Mouse (Mus musculus): ENCODE data around the gene Nap1l3.

Gene Nap1l3

DNA sequence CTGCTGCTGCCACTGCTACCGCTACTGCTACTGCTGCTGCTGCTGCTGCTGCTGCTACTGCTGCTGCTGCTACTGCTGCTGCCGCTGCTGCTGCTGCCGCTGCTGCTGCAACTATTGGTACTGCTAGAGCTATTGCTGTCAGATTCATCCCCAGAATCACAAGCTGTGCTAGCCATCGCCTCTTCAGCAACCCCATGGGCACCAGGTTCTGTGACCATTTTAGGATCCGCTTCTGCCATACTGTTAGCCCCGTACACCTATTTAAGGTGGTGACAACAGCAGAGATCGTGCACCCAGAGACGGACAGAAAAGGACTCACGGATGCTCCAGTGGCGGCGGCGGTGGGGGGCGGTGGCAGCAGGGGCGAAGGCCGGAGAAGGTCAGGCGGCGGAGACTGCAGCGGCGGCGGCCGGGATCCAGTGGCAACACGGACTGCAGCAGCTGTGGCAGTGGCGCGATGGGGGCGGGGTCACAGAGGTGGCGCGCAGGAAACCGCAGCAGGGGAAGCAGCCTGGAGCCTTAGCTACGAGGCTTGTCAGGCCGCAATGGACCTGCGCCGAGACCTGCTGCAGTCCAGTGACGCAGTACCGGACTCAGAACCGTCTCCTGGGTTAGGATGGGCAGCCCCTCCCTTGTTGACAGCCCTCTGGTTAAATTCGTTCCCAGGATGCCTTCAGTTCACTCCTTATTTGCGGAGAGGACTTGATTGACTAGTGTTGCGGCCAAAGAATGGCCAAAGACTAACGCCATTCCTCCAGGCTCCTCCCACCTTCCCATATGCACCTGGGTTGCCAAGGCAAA is at the start of gene Nap1l3:
Nap1l3 (minus strand) TSS at position 621 of the 801 bp plus-strand sequence.
- peak in 1 of 2 experiments; percentile 2 for DNase-seq (ENCODE audit: low spot score in 2 of 2)

DNA sequence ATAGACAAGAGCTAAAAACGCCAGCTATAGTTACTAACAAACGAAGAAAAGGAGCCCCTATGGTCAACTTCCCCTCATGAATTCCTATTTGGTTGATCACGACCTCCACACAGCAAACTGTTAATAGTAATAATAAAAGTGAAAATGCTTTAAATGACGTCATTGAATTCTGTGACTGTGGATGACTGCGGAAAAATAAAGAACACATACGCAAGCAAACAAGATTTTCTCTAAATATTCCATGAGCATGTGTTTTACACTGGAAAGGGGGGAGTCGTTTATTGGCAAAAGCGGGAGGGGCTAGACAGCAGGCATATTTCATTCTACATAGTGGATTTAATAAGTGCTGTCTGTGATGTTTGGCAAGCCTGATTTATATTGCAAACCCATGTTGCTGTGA is 451 bp upstream of the Nap1l3 start:
- no peak for DNase-seq (ENCODE audit: low spot score in 2 of 2)

All from thymus, postnatal 10 days (tissue).